ENCODE assay signal across 8 mouse cellular contexts in genomic region chr13:46727837-46728268, GRCm38 (mm10). TPM values are rescaled to one million over a fixed set of nuclear protein-coding genes. Genes with fewer than 3 reads are reported as not detected.
DNase-seq lines count a peak whose midpoint lies in the region; ATAC-seq and TF ChIP-seq lines count a peak whose summit lies in the region.

TSS of gene Nup153 (minus strand) at chr13:46727940.

- H3K9ac ChIP-seq in forebrain, embryonic 16.5 days (replicated peaks; ENCODE audit: low read depth, low read length) = peak within 1 kb of the TSS; percentile 82
- peak within 1 kb of the TSS; percentile 98 for H3K9ac ChIP-seq in lung, embryonic 14.5 days

- intact Hi-C loops in heart, postnatal 36 days (cut with DNase I) = no loop called here

- peak; percentile 88 for TF ChIP-seq POLR2A in olfactory bulb, adult 2 months (IDR thresholded peaks at IDR 0.05; ENCODE audit: insufficient read depth, low read depth, low read length)
- TF ChIP-seq POLR2A in thymus, adult 2 months (IDR thresholded peaks at IDR 0.05; ENCODE audit: control insufficient read depth, extremely low read depth, insufficient read depth, low read length, poor library complexity) = peak; percentile 87; the same call in 1 of the 2 replicates

- peak; percentile 82 for ATAC-seq in G1E (ENCODE audit: extremely low read depth, insufficient number of reproducible peaks, low FRiP score, poor library complexity, severe bottlenecking)
- peak; percentile 95 for ATAC-seq in forebrain, embryonic 16.5 days
- ATAC-seq in lung, embryonic 14.5 days (ENCODE audit: insufficient read depth) = peak; percentile 94

- peak within 1 kb of the TSS; percentile 84 for H3K4me2 ChIP-seq in forebrain, embryonic 16.5 days (ENCODE audit: low read length)
- H3K4me2 ChIP-seq in lung, embryonic 14.5 days = peak within 1 kb of the TSS; percentile 82

- H3K27ac ChIP-seq in forebrain, embryonic 16.5 days (ENCODE audit: low read length) = peak within 1 kb of the TSS; percentile 94
- peak within 1 kb of the TSS; percentile 95 for H3K27ac ChIP-seq in layer of hippocampus, adult 2 months
- peak within 1 kb of the TSS; percentile 99 for H3K27ac ChIP-seq in lung, embryonic 14.5 days (ENCODE audit: low read depth)
- H3K27ac ChIP-seq in olfactory bulb, adult 2 months (ENCODE audit: insufficient read depth, low read depth, low read length) = peak within 1 kb of the TSS; percentile 64
- H3K27ac ChIP-seq in thymus, adult 2 months (ENCODE audit: control insufficient read depth, insufficient read depth, low read length) = peak within 1 kb of the TSS; percentile 44

- H3K9me3 ChIP-seq in G1E (replicated peaks) = no peaks in the 10 kb centered on the region; the same call in 1 of the 2 replicates
- no peaks in the 10 kb centered on the region for H3K9me3 ChIP-seq in forebrain, embryonic 16.5 days (ENCODE audit: control insufficient read depth, low read length)
- H3K9me3 ChIP-seq in lung, embryonic 14.5 days (ENCODE audit: low read depth, low read length) = no peaks in the 10 kb centered on the region

- WGBS in forebrain, embryonic 16.5 days = 0% methylated on average over 51 of the region's 51 CpGs
- under 1% methylated on average over 46 of the region's 51 CpGs for WGBS in lung, embryonic 14.5 days
- under 1% methylated on average over 51 of the region's 51 CpGs for WGBS in olfactory bulb, adult 2 months
- WGBS in thymus, adult 2 months = 1% methylated on average over 51 of the region's 51 CpGs

- DNase-seq in G1E (ENCODE audit: low spot score) = peak; percentile 65
- peak; percentile 98 to 100 for DNase-seq in cerebellum, adult 18-20 months
- DNase-seq in heart, postnatal 36 days = peak; percentile 100
- DNase-seq in layer of hippocampus, adult 2 months (ENCODE audit: low spot score in 2 of 2) = peak; percentile 99 to 100
- DNase-seq in lung, embryonic 14.5 days = peak; percentile 99
- peak; percentile 100 for DNase-seq in thymus, adult 2 months

- H3K36me3 ChIP-seq in G1E (replicated peaks) = peaks cover 8% of the 10 kb centered on the region
- H3K36me3 ChIP-seq in forebrain, embryonic 16.5 days (ENCODE audit: control insufficient read depth, insufficient read depth) = no peaks in the 10 kb centered on the region
- H3K36me3 ChIP-seq in lung, embryonic 14.5 days (ENCODE audit: insufficient read depth) = no peaks in the 10 kb centered on the region
- H3K36me3 ChIP-seq in thymus, adult 2 months (ENCODE audit: control insufficient read depth, insufficient read depth, low read length) = no peaks in the 10 kb centered on the region

- TF ChIP-seq CTCF in G1E (IDR thresholded peaks at IDR 0.05; ENCODE audit: low read depth, low read length) = no peak
- TF ChIP-seq CTCF in layer of hippocampus, adult 2 months (conservative IDR thresholded peaks at IDR 0.05) = no peak
- no peak for TF ChIP-seq CTCF in lung, embryonic 14.5 days (IDR thresholded peaks at IDR 0.05; ENCODE audit: low read depth)
- TF ChIP-seq CTCF in olfactory bulb, adult 2 months (IDR thresholded peaks at IDR 0.05; ENCODE audit: insufficient read depth, low read depth, low read length) = no peak
- no peak for TF ChIP-seq CTCF in thymus, adult 2 months (IDR thresholded peaks at IDR 0.05; ENCODE audit: borderline replicate concordance, control insufficient read depth, extremely low read depth, insufficient read depth, low read length, poor library complexity)

- peak within 1 kb of the TSS; percentile 89 for H3K4me3 ChIP-seq in G1E (ENCODE audit: low read depth, low read length)
- peak within 1 kb of the TSS; percentile 99 for H3K4me3 ChIP-seq in forebrain, embryonic 16.5 days (replicated peaks; ENCODE audit: low read length)
- H3K4me3 ChIP-seq in layer of hippocampus, adult 2 months = peak within 1 kb of the TSS; percentile 79
- peak within 1 kb of the TSS; percentile 99 for H3K4me3 ChIP-seq in lung, embryonic 14.5 days (ENCODE audit: low read depth, low read length)
- H3K4me3 ChIP-seq in olfactory bulb, adult 2 months (ENCODE audit: insufficient read depth, low read depth, low read length) = peak within 1 kb of the TSS; percentile 98
- H3K4me3 ChIP-seq in thymus, adult 2 months (ENCODE audit: control insufficient read depth, insufficient read depth, low read length) = peak within 1 kb of the TSS; percentile 69

- peaks cover 24% of the 10 kb centered on the region for H3K4me1 ChIP-seq in G1E (ENCODE audit: insufficient read depth, low read depth, low read length)
- H3K4me1 ChIP-seq in forebrain, embryonic 16.5 days (replicated peaks; ENCODE audit: control insufficient read depth, insufficient read depth, low read length) = peaks cover 22% of the 10 kb centered on the region
- H3K4me1 ChIP-seq in lung, embryonic 14.5 days (ENCODE audit: insufficient read depth) = peaks cover 6% of the 10 kb centered on the region
- no peaks in the 10 kb centered on the region for H3K4me1 ChIP-seq in olfactory bulb, adult 2 months (ENCODE audit: control insufficient read depth, insufficient read depth, low read length)
- peaks cover 2% of the 10 kb centered on the region for H3K4me1 ChIP-seq in thymus, adult 2 months (replicated peaks; ENCODE audit: control insufficient read depth, insufficient read depth, low read length)

- no peaks in the 10 kb centered on the region for H3K27me3 ChIP-seq in G1E (ENCODE audit: insufficient read depth, low read length)
- no peaks in the 10 kb centered on the region for H3K27me3 ChIP-seq in forebrain, embryonic 16.5 days (replicated peaks; ENCODE audit: control insufficient read depth, insufficient read depth, low read length)
- no peaks in the 10 kb centered on the region for H3K27me3 ChIP-seq in lung, embryonic 14.5 days (ENCODE audit: insufficient read depth, low read length)
- no peaks in the 10 kb centered on the region for H3K27me3 ChIP-seq in thymus, adult 2 months (ENCODE audit: control insufficient read depth, insufficient read depth, low read length)

RNA-seq across cellular contexts. Expression of gene Nup153, which starts in this region (rescaled TPM):
- total RNA-seq in G1E (2014; fragmentation: Nextera tagmentation) (186 and 235 TPM in 2 replicates), G1E (2017) (89.2 and 92.3 TPM in 2 replicates)
- 21.1 and 24.8 TPM in 2 replicates for polyA plus RNA-seq in G1E (2012)
- polyA plus RNA-seq in forebrain, embryonic 16.5 days (2015; fragmentation: Nextera tagmentation; extraction: Ambion mirVana) = 21.7 and 25.9 TPM in 2 replicates
- total RNA-seq in heart, postnatal 36 days (2021) = 10 to 100 TPM; 29.0 to 41.1 TPM
- 10 to 100 TPM; 56.3 to 56.4 TPM for total RNA-seq in layer of hippocampus, adult 2 months (2021)
- 42.3 and 42.8 TPM in 2 replicates for polyA plus RNA-seq in lung, embryonic 14.5 days (2014; fragmentation: Nextera tagmentation; extraction: Ambion mirVana)
- polyA plus RNA-seq in olfactory bulb, adult 2 months (2012; ENCODE audit: insufficient read depth, insufficient read length, low replicate concordance, missing spikeins) = not detected in 2 replicates
- 164 and 182 TPM in 2 replicates for polyA plus RNA-seq in thymus, adult 2 months (2012; rRNA removed)

Comparison
In these comparisons a context has a peak if more than half of its experiments do, and no peak if none do; other contexts are left out.
1. Peak in every context shown above with its lines: DNase-seq, ATAC-seq, H3K4me3 ChIP-seq and H3K27ac ChIP-seq.
2. H3K27ac ChIP-seq: peak in every context shown above with its lines; median percentile 99 in lung, embryonic 14.5 days; 95 in layer of hippocampus, adult 2 months; 94 in forebrain, embryonic 16.5 days; 64 in olfactory bulb, adult 2 months; 44 in thymus, adult 2 months.